Mouse (Mus musculus) neural tube, embryonic 15.5 days (tissue): Measurements from ENCODE around the gene Mark1. TPM values are rescaled to one million over a fixed set of nuclear protein-coding genes. Genes with fewer than 3 reads are reported as not detected.

Experiments
- ATAC-seq: fragments of 200-750 bp; cut with Nextera tagmentation; 2 replicates; pipeline ENCODE4 v1.8.0; 2017; ENCODE audit warnings: mild to moderate bottlenecking, moderate TSS enrichment, moderate library complexity; ENCODE audit not compliant: low FRiP score
- H3K27ac ChIP-seq: fragments of 300-500 bp; sonication (generic); replicated peaks from 2 replicates; pipeline ENCODE4 v1.5.1; 2015; ENCODE audit warnings: mild to moderate bottlenecking, inconsistent platforms
- H3K27me3 ChIP-seq: fragments of 300-500 bp; sonication (generic); replicated peaks from 2 replicates; pipeline ENCODE4 v1.6.1; 2015; ENCODE audit warnings: inconsistent platforms
- H3K36me3 ChIP-seq: fragments of 300-500 bp; sonication (generic); 2 replicates; pipeline ENCODE4 v1.6.1; 2015; ENCODE audit warnings: inconsistent platforms
- H3K4me1 ChIP-seq: fragments of 300-500 bp; sonication (generic); 2 replicates; pipeline ENCODE4 v1.6.1; 2015; ENCODE audit warnings: inconsistent platforms
- H3K4me2 ChIP-seq: fragments of 300-500 bp; sonication (generic); 2 replicates; pipeline ENCODE4 v1.6.1; 2015; ENCODE audit warnings: inconsistent platforms, mild to moderate bottlenecking, moderate library complexity
- H3K4me3 ChIP-seq: fragments of 300-500 bp; sonication (generic); replicated peaks from 2 replicates; pipeline ENCODE4 v1.5.1; 2015; ENCODE audit warnings: mild to moderate bottlenecking, inconsistent platforms
- H3K9ac ChIP-seq: fragments of 300-500 bp; sonication (generic); replicated peaks from 2 replicates; pipeline ENCODE4 v1.6.1; 2015; ENCODE audit warnings: mild to moderate bottlenecking, inconsistent platforms
- H3K9me3 ChIP-seq: fragments of 300-500 bp; sonication (generic); replicated peaks from 2 replicates; pipeline ENCODE4 v1.6.1; 2016; ENCODE audit warnings: inconsistent platforms
- WGBS: fragments of 180-500 bp; shearing (Covaris S2); methylation state at CpG from one replicate; pipeline ENCODE4 v1.1.7; 2015; ENCODE audit warnings: mixed read lengths; 5-methylcytosine and 5-hydroxymethylcytosine counted together
- polyA plus RNA-seq: library from polyadenylated mRNA; unstranded; fragments of >200 nt; fragmentation: Nextera tagmentation; extraction: Ambion mirVana; gene quantifications from 2 replicates; pipeline ENCODE4 v1.2.1, GENCODE M21; 2015

Mark1 gene
- polyA plus RNA-seq, 1 experiment from 2014 or later = 13.5 TPM

DNA sequence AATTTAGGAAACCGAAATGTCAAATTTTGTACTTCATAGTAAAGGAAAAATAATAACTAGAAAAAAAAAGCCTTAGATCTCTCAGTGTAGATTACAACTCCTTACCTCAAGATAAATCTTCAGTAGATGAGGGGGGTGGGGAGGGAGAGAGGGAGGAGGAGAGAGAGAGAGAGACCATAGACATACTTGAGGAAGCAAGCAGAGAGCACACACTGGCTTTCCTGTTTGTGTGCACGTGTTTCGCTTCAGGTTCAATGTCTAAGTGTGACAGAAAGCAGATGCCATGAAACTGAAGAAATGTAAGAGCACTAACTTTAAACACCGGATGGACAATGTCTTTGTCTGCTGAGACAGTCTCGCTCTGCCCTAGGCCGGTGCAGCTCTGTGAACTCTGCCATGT is 41.0 kb downstream of the Mark1 start:
- 87% methylated on average over 6 of the region's 6 CpGs for WGBS
- Histone ChIP-seq H3K27ac (0 out of 2 replicates have a peak overlapping the region, but pooled peaks have one; percentile 5), H3K4me1 (0 out of 2 replicates have a peak, but pooled peaks cover 2% of the 10 kb centered on the region), H3K4me3 (no peak overlapping the region), H3K9me3 (peaks cover 10% of the 10 kb centered on the region; the same call in 1 of the 2 replicates), H3K4me2 (no peak overlapping the region; the same call in 1 of the 2 replicates), H3K36me3 (peaks cover 13% of the 10 kb centered on the region; the same call in 1 of the 2 replicates), H3K27me3 (no peaks in the 10 kb centered on the region), H3K9ac (no peak overlapping the region)
- ATAC-seq = no peak

DNA sequence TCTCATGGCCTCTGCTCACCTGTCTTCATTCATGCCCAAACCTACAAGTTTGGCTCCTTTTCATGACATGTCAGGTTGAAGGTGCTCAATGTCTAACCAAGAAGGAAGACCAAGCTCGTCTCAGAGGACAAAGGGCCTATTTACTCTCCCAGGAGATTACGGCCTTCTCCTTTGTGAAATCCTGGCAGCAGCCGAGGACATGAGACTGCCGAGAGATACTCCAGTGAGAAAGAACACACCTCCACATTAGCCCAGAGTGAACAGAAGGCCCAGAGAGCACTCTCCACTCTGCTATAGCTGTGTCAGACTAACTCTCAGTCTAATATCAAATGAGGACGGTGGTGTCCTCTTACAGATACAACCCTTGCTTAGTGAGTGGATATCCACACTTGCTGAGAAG is 47.6 kb downstream of the Mark1 start:
- H3K4me2 ChIP-seq = no peak overlapping the region
- no peak for ATAC-seq
- H3K4me3 ChIP-seq = no peak overlapping the region
- H3K9ac ChIP-seq = no peak overlapping the region
- H3K9me3 ChIP-seq = 0 out of 2 replicates have a peak, but pooled peaks cover 2% of the 10 kb centered on the region
- 0 out of 2 replicates have a peak, but pooled peaks cover 8% of the 10 kb centered on the region for H3K4me1 ChIP-seq
- no peaks in the 10 kb centered on the region for H3K36me3 ChIP-seq
- 41% methylated on average over 5 of the region's 5 CpGs for WGBS
- H3K27ac ChIP-seq = no peak overlapping the region
- H3K27me3 ChIP-seq = no peaks in the 10 kb centered on the region

DNA sequence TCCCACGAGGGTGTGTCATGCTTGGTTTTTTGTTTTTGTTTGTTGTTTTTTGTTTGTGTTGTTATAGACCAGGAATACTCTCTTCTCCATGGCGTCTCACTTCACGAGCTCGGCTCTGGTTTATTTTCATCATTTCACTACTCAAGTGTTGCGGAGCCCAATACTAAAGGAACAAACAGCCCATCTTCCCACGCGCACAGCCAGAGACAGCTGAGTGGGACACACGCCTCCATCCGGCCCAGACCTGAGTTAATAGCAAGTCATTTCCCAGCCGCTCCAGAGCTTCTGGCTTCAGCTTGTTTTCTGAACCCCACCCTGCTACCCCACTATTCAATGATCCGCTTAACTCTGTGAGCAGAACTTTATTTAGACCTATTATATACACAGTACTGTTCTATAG is 48.3 kb downstream of the Mark1 start:
- no peak for ATAC-seq
- no peak overlapping the region for H3K4me3 ChIP-seq

DNA sequence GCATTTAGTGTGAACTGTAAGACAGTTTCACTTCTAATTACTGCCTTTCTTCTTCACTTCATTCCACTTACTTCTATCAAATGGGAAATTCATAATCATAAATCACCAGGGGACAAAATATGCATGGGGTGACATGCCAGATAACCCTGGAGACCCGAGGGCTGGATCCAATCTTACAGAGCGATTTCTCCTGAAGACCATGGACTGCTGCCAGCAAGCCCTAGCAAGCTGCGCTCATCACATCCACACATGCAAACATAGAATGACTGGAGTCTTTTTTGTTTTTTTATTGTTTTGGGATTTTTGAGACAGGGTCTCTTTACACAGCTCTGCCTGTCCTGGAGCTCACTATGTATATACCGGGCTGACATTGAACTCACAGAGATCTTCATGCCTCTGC is 61.3 kb downstream of the Mark1 start:
- Histone ChIP-seq H3K4me2 (no peak overlapping the region), H3K9me3 (no peaks in the 10 kb centered on the region), H3K27ac (no peak overlapping the region), H3K9ac (no peak overlapping the region), H3K36me3 (peaks cover 5% of the 10 kb centered on the region; the same call in 1 of the 2 replicates), H3K4me3 (no peak overlapping the region), H3K27me3 (no peaks in the 10 kb centered on the region), H3K4me1 (no peaks in the 10 kb centered on the region)
- no peak for ATAC-seq
- 75% methylated on average over 4 of the region's 4 CpGs for WGBS

More for the DNA sequence above, 48.3 kb downstream of the Mark1 start:
- Histone ChIP-seq H3K9ac (no peak overlapping the region), H3K36me3 (no peaks in the 10 kb centered on the region), H3K27me3 (no peaks in the 10 kb centered on the region), H3K9me3 (no peaks in the 10 kb centered on the region), H3K4me1 (0 out of 2 replicates have a peak, but pooled peaks cover 8% of the 10 kb centered on the region), H3K27ac (no peak overlapping the region), H3K4me2 (no peak overlapping the region)
- WGBS = 95% methylated on average over 11 of the region's 11 CpGs

DNA sequence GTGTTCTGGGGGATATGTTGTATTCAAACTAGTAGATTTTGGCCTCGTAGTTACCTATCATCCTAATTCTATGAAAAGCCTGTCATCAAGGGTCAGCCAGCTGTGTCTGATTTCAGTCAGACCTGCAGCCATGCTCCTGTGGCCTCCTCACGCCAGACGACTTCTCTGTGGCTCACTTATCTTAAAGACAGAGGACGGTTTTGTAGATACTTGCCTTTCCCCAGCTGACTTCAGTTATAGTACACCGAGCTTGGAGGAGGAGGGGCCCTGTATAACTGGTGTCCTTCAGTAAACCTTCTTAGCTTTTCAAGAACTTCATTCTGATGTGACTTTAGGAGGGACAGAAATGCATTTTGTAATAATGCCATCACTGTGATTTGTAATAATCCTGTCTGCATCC is 63.4 kb downstream of the Mark1 start:
- ATAC-seq = no peak
- no peak overlapping the region for H3K4me3 ChIP-seq
- H3K4me2 ChIP-seq = no peak overlapping the region
- no peaks in the 10 kb centered on the region for H3K27me3 ChIP-seq
- H3K9ac ChIP-seq = no peak overlapping the region
- WGBS = 79% methylated on average over 5 of the region's 5 CpGs
- H3K27ac ChIP-seq = no peak overlapping the region
- no peaks in the 10 kb centered on the region for H3K9me3 ChIP-seq
- no peaks in the 10 kb centered on the region for H3K4me1 ChIP-seq
- peaks cover 5% of the 10 kb centered on the region; the same call in 1 of the 2 replicates for H3K36me3 ChIP-seq

GRCm38 (mm10) chr1:184935490-184935889 is 63.9 kb downstream of the Mark1 start:
- no peak overlapping the region for H3K4me3 ChIP-seq
- ATAC-seq = no peak
- no peaks in the 10 kb centered on the region for H3K27me3 ChIP-seq
- H3K36me3 ChIP-seq = 0 out of 2 replicates have a peak, but pooled peaks cover 3% of the 10 kb centered on the region
- H3K9ac ChIP-seq = no peak overlapping the region
- no peaks in the 10 kb centered on the region for H3K4me1 ChIP-seq
- H3K9me3 ChIP-seq = no peaks in the 10 kb centered on the region
- no peak overlapping the region for H3K4me2 ChIP-seq
- 60% methylated on average over 6 of the region's 6 CpGs for WGBS
- H3K27ac ChIP-seq = no peak overlapping the region

DNA sequence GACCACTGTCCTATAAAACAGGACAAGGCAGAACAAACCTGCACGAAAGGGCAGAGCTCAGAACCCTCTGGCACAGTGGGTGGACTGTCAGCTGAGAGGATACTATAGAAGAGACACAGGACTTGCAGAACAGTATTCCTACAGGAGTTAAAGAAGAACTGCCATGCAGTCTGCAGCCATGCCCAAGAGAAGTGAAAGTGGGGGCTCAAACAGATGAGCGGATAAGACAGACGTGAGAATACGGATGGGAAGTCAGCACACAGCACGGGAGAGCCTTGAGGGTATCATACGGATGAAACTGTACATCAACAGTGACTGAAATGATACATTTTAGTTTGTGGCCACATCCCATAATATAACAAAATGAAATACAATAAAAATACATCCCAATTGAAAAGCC is 68.3 kb downstream of the Mark1 start:
- no peak overlapping the region for H3K4me2 ChIP-seq
- no peak for ATAC-seq
- 80% methylated on average over 6 of the region's 6 CpGs for WGBS
- no peak overlapping the region for H3K27ac ChIP-seq
- no peak overlapping the region for H3K9ac ChIP-seq
- H3K4me1 ChIP-seq = no peaks in the 10 kb centered on the region
- H3K9me3 ChIP-seq = no peaks in the 10 kb centered on the region
- peaks cover 17% of the 10 kb centered on the region for H3K36me3 ChIP-seq
- H3K27me3 ChIP-seq = no peaks in the 10 kb centered on the region
- no peak overlapping the region for H3K4me3 ChIP-seq

DNA sequence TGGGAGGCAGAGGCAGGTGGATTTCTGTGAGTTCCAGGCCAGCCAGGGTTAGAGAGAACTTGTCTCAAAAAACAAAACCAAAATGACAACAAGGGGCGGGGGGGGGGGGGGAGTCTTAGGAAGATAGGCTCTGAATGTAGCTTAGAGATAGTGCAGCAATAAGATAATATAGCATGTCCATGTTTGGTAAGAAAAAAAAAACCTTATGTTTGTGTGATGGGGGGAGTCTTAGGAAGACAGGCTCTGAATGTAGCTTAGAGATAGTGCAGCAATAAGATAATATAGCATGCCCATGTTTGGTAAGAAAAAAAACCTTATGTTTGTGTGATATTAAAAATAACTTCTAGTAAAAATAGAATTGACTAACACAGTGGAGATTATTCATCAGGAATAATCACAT is 71.0 kb downstream of the Mark1 start:
- no peak overlapping the region for H3K9ac ChIP-seq
- no peaks in the 10 kb centered on the region for H3K27me3 ChIP-seq
- no peak for ATAC-seq
- 79% methylated on average over 1 of the region's 1 CpGs for WGBS
- no peaks in the 10 kb centered on the region for H3K4me1 ChIP-seq
- no peak overlapping the region for H3K4me3 ChIP-seq
- H3K4me2 ChIP-seq = no peak overlapping the region
- no peak overlapping the region for H3K27ac ChIP-seq
- no peaks in the 10 kb centered on the region for H3K9me3 ChIP-seq
- peaks cover 20% of the 10 kb centered on the region for H3K36me3 ChIP-seq

DNA sequence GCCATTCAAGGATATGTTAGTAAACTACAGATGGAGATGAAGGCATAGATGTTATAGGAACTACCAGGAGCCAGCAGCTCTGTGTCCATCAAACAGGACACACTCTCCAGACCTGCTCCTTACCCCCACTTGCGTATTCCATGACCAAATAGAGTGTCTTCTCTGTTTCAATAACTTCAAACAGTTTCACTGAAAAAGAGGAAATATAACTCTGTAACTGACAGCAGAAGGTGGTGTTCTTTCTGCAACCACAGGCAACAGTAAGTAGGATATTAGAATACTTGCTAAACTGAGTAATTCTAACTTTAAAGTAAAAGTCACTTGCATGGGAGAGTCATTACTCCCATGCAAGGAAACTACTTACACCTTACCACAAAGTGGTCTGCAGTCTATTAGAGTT is 71.5 kb downstream of the Mark1 start:
- no peak overlapping the region for H3K9ac ChIP-seq
- no peaks in the 10 kb centered on the region for H3K27me3 ChIP-seq
- no peaks in the 10 kb centered on the region for H3K9me3 ChIP-seq
- ATAC-seq = no peak
- H3K27ac ChIP-seq = no peak overlapping the region
- H3K4me3 ChIP-seq = no peak overlapping the region
- H3K4me2 ChIP-seq = no peak overlapping the region
- H3K4me1 ChIP-seq = no peaks in the 10 kb centered on the region
- H3K36me3 ChIP-seq = peaks cover 25% of the 10 kb centered on the region
- WGBS = 89% methylated on average over 1 of the region's 1 CpGs

DNA sequence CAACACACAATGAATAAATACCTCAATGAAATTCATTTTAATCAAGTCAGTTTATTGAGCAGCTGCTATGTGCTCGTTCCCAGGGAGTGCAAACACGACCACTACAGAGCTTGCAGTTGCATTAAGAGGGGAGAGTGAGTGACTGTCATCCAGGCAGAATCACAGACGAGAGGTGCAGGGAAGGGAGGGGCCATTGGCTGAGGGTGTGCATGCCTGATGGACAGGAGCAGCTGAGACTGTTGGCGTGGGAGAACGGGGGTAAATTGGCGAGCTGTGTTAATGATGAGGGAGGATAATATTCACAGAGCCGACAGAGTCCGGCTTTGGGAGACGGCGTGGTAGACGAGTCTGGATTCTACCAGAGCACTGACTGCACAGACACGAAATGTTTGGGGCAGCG is 76.5 kb downstream of the Mark1 start:
- no peaks in the 10 kb centered on the region for H3K4me1 ChIP-seq
- ATAC-seq = no peak
- H3K4me3 ChIP-seq = no peak overlapping the region
- peaks cover 58% of the 10 kb centered on the region for H3K36me3 ChIP-seq
- no peak overlapping the region for H3K4me2 ChIP-seq
- no peaks in the 10 kb centered on the region for H3K27me3 ChIP-seq
- no peaks in the 10 kb centered on the region for H3K9me3 ChIP-seq
- no peak overlapping the region for H3K9ac ChIP-seq
- 80% methylated on average over 13 of the region's 13 CpGs for WGBS
- H3K27ac ChIP-seq = no peak overlapping the region

DNA sequence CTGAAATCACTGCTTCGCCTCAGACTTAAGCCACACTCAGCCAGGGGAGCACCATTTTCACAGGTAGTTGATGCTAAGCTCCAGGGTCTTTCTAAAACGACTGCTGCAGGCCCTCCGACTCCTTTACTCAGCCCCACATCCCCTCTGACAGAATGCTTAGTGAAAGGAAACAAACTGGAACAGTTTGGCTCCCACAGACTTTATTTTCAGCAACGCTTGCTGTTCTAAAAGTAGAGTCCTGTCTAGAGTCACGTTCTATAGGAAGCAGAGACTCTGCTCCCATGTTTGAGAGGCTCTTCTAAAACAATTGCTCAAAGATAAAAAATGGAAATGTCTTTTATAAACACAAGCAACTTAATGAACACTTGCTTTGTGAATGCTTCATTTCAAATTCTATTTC is 79.3 kb downstream of the Mark1 start:
- WGBS = 82% methylated on average over 5 of the region's 5 CpGs

DNA sequence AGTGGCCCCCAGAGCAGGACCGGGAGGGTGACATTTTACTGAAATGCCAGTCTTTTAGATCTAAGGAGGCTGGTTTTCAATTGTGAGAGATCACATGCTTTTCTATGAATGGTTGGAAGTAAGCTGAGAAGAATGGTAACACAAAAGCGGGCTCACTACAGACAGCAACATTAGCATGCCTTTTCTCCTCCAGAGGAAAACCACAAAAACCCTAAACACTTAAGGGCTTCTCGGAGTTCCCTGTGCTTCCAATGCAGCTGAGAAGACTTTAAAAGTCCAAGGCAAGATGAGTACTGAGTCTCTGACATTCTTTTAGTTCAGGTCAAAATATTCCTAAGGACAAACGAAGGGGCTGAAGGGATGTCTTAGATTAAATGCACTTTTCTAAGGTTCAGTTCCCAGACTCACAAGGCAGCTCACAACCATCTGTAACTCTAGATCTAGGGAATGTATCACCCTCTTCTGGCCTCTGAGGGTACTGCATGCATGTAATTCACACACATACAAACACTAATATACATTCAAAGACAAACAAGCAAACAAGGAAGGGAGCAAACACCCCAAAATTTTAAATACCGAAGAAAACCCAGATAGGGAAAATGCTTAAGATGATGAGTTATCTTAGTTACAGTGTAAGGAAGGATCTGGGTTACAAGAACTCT is 81.0 kb downstream of the Mark1 start:
- peaks cover 64% of the 10 kb centered on the region for H3K36me3 ChIP-seq

More for the DNA sequence above, 79.3 kb downstream of the Mark1 start:
- Histone ChIP-seq H3K4me1 (no peaks in the 10 kb centered on the region), H3K27ac (no peak overlapping the region), H3K9me3 (no peaks in the 10 kb centered on the region), H3K4me3 (no peak overlapping the region), H3K36me3 (peaks cover 60% of the 10 kb centered on the region), H3K9ac (no peak overlapping the region), H3K27me3 (no peaks in the 10 kb centered on the region), H3K4me2 (no peak overlapping the region)
- ATAC-seq = no peak

More for the DNA sequence above, 81.0 kb downstream of the Mark1 start:
- Histone ChIP-seq H3K4me3 (no peak overlapping the region), H3K9me3 (no peaks in the 10 kb centered on the region), H3K4me1 (no peaks in the 10 kb centered on the region), H3K9ac (no peak overlapping the region), H3K27me3 (no peaks in the 10 kb centered on the region), H3K4me2 (no peak overlapping the region), H3K27ac (no peak overlapping the region)
- 85% methylated on average over 5 of the region's 5 CpGs for WGBS
- no peak for ATAC-seq
